Mouse (Mus musculus) midbrain, embryonic 11.5 days (tissue): ENCODE measurements at regions not wholly inside any gene's neighbourhood (a gene's known extent, or its start where the extent isn't known, plus 50 kb on each side); places are given as distances from the start of the nearest gene placed in this dataset.

Source experiments
- ATAC-seq: fragments of 200-750 bp; cut with Nextera tagmentation; 2 replicates; pipeline ENCODE4 v1.8.0; 2017; ENCODE audit warnings: moderate TSS enrichment, moderate library complexity; ENCODE audit not compliant: low FRiP score
- DNase-seq: peaks from one replicate; pipeline ENCODE4 v3.0.0; 2015; ENCODE audit warnings: low spot score; ENCODE audit errors: missing footprints
- H3K27ac ChIP-seq: fragments of 300-500 bp; sonication (generic); 2 replicates; pipeline ENCODE4 v1.5.1; 2014; ENCODE audit warnings: low read depth, low read length
- H3K27me3 ChIP-seq: fragments of 300-500 bp; sonication (generic); 2 replicates; pipeline ENCODE4 v1.6.1; 2014; ENCODE audit warnings: mild to moderate bottlenecking, low read length, moderate library complexity, mixed read lengths; ENCODE audit not compliant: control insufficient read depth, insufficient read depth
- H3K36me3 ChIP-seq: fragments of 300-500 bp; sonication (generic); 2 replicates; pipeline ENCODE4 v1.6.1; 2014; ENCODE audit warnings: mild to moderate bottlenecking, low read length, moderate library complexity, mixed read lengths; ENCODE audit not compliant: control insufficient read depth, insufficient read depth
- H3K4me1 ChIP-seq: fragments of 300-500 bp; sonication (generic); 2 replicates; pipeline ENCODE4 v1.6.1; 2014; ENCODE audit warnings: low read length; ENCODE audit not compliant: control insufficient read depth, insufficient read depth
- H3K4me2 ChIP-seq: fragments of 300-500 bp; sonication (generic); 2 replicates; pipeline ENCODE4 v1.6.1; 2014; ENCODE audit warnings: mild to moderate bottlenecking, moderate library complexity
- H3K4me3 ChIP-seq: fragments of 300-500 bp; sonication (generic); 2 replicates; pipeline ENCODE4 v1.5.1; 2014; ENCODE audit warnings: low read depth, low read length
- H3K9ac ChIP-seq: fragments of 300-500 bp; sonication (generic); 2 replicates; pipeline ENCODE4 v1.6.1; 2014; ENCODE audit warnings: low read length
- H3K9me3 ChIP-seq: fragments of 300-500 bp; sonication (generic); 2 replicates; pipeline ENCODE4 v1.6.1; 2016; ENCODE audit warnings: low read length; ENCODE audit not compliant: control insufficient read depth
- WGBS: fragments of 180-500 bp; shearing (Covaris S2); extraction: QIAGEN DNeasy Blood & Tissue Kit; methylation state at CpG from one replicate; pipeline ENCODE4 v1.1.7; 2014; 5-methylcytosine and 5-hydroxymethylcytosine counted together

DNA sequence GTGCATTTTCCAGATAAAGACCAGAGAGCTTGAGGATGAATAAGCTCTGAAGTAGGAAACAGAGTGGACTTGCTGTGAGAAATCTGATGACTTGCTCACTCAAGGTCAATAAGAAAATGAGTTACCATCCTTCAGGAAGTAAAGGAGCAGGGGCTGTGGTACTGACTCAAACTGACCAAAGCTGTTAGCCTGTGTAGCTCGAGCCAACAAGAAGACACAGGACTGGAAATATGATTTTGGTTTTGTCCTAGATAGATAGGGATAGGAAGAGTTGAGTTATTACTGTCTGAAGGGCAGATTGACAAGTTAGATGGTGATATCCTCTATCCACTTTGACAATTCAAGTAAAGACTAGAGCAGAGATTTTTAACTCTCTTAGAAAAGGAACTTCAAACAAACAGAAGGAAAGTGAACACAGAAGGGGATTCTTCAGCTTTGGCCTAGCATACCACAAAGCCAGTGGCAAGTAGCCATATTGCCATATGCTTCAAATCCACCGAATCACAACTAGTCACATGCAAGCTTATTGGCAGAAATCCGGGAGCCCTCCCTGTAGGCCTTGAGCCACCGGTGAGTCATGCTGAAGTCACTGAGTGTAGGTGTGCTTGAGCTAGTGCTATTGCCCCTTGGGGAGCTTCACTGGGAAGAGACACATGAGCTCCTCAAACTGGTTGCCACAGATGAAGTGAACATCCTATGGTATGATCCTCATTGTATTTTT is 117.1 kb upstream of the Etaa1 start:
- ATAC-seq: no peak
- Histone ChIP-seq H3K27ac (no peak overlapping the region), H3K36me3 (no peaks in the 10 kb centered on the region), H3K4me1 (no peaks in the 10 kb centered on the region), H3K9ac (no peak overlapping the region), H3K4me2 (no peak overlapping the region), H3K9me3 (no peaks in the 10 kb centered on the region), H3K27me3 (no peaks in the 10 kb centered on the region), H3K4me3 (no peak overlapping the region)
- no peak for DNase-seq
- 88% methylated on average over 4 of the region's 4 CpGs for whole genome bisulfite sequencing

DNA sequence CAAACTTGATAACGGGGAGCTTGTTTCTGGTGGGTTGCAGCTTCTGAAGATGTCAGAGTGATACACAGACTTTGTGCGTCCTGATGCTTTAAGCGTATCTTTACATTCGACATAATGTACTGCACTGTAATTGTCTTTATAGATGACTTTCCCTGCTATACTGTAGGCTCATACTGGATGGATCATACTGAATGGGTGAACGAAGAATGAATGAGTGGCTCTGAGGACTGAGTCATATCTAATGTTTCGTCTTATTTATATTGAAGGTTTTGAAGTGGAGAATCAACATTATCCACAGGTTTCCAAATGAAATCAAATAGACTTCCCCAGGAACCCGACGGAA is 116.3 kb upstream of the Etaa1 start:
- no peak overlapping the region for H3K27ac ChIP-seq
- no peaks in the 10 kb centered on the region for H3K27me3 ChIP-seq
- no peaks in the 10 kb centered on the region for H3K9me3 ChIP-seq
- DNase-seq (no peak), ATAC-seq (peak; percentile 30; the same call in 1 of the 2 replicates)
- H3K4me2 ChIP-seq: no peak overlapping the region
- WGBS: 84% methylated on average over 8 of the region's 8 CpGs
- H3K9ac ChIP-seq: no peak overlapping the region
- H3K4me3 ChIP-seq: no peak overlapping the region
- no peaks in the 10 kb centered on the region for H3K4me1 ChIP-seq
- no peaks in the 10 kb centered on the region for H3K36me3 ChIP-seq

GRCm38 (mm10) chr11:18069348-18070031 is 115.8 kb upstream of the Etaa1 start:
- Histone ChIP-seq H3K9ac (no peak overlapping the region), H3K27ac (no peak overlapping the region), H3K4me1 (no peaks in the 10 kb centered on the region), H3K27me3 (no peaks in the 10 kb centered on the region), H3K4me2 (no peak overlapping the region), H3K36me3 (no peaks in the 10 kb centered on the region), H3K9me3 (no peaks in the 10 kb centered on the region), H3K4me3 (no peak overlapping the region)
- DNase-seq (no peak), ATAC-seq (peak; percentile 88)
- 69% methylated on average over 7 of the region's 7 CpGs for WGBS

GRCm38 (mm10) chr11:18068085-18068484 is 114.4 kb upstream of the Etaa1 start:
- WGBS: 42% methylated on average over 2 of the region's 2 CpGs
- Histone ChIP-seq H3K27ac (no peak overlapping the region), H3K4me3 (no peak overlapping the region)

DNA sequence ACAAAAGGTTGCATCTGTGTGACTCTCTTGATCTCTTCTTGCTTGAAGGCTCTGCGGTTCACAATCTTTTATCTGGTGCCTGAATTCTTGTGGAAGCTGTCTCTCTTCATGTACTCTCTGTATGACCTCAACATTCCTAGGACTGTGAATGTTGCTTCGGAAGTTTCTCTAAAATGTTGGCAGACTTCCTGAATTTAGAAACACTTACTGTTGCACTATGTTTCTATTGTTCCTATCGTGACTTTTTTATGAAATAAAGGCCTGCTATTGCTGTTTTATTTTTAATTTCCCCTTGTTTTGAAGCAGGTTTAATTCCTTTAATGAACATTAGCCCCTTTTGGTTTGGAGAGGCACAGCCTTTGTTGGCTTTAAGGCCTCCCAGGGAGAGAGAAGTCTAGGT is 114.0 kb upstream of the Etaa1 start:
- no peaks in the 10 kb centered on the region for H3K9me3 ChIP-seq
- H3K4me2 ChIP-seq: no peak overlapping the region
- no peak overlapping the region for H3K4me3 ChIP-seq
- 66% methylated on average over 3 of the region's 3 CpGs for WGBS
- no peaks in the 10 kb centered on the region for H3K27me3 ChIP-seq
- H3K9ac ChIP-seq: no peak overlapping the region
- no peak for ATAC-seq
- no peaks in the 10 kb centered on the region for H3K4me1 ChIP-seq
- no peak for DNase-seq
- no peak overlapping the region for H3K27ac ChIP-seq
- no peaks in the 10 kb centered on the region for H3K36me3 ChIP-seq

More at GRCm38 (mm10) chr11:18068085-18068484, 114.4 kb upstream of the Etaa1 start:
- no peaks in the 10 kb centered on the region for H3K9me3 ChIP-seq
- no peak for DNase-seq
- no peak overlapping the region for H3K9ac ChIP-seq
- H3K27me3 ChIP-seq: no peaks in the 10 kb centered on the region
- H3K4me1 ChIP-seq: no peaks in the 10 kb centered on the region
- H3K4me2 ChIP-seq: no peak overlapping the region
- ATAC-seq: no peak
- no peaks in the 10 kb centered on the region for H3K36me3 ChIP-seq

- H3K27me3 ChIP-seq: no peaks in the 10 kb centered on the region
- 84% methylated on average over 1 of the region's 1 CpGs for WGBS
- H3K9me3 ChIP-seq: no peaks in the 10 kb centered on the region
- no peaks in the 10 kb centered on the region for H3K36me3 ChIP-seq
- no peak for ATAC-seq
- no peak overlapping the region for H3K4me3 ChIP-seq
- H3K9ac ChIP-seq: no peak overlapping the region
- no peak overlapping the region for H3K27ac ChIP-seq
- DNase-seq: no peak
- H3K4me1 ChIP-seq: no peaks in the 10 kb centered on the region
- no peak overlapping the region for H3K4me2 ChIP-seq
These were observed 87.9 kb upstream of the Etaa1 start for GRCm38 (mm10) chr11:18041589-18041988.

- Histone ChIP-seq H3K9me3 (no peaks in the 10 kb centered on the region), H3K27me3 (no peaks in the 10 kb centered on the region), H3K4me3 (no peak overlapping the region), H3K9ac (no peak overlapping the region), H3K4me1 (no peaks in the 10 kb centered on the region), H3K27ac (no peak overlapping the region), H3K4me2 (no peak overlapping the region), H3K36me3 (no peaks in the 10 kb centered on the region)
- 91% methylated on average over 4 of the region's 4 CpGs for WGBS
- DNase-seq (peak; percentile 23), ATAC-seq (no peak)
These were observed 77.4 kb upstream of the Etaa1 start for GRCm38 (mm10) chr11:18031049-18031448.

GRCm38 (mm10) chr11:18022065-18022464 is 68.4 kb upstream of the Etaa1 start:
- 96% methylated on average over 4 of the region's 4 CpGs for WGBS
- no peaks in the 10 kb centered on the region for H3K27me3 ChIP-seq
- H3K27ac ChIP-seq: no peak overlapping the region
- no peaks in the 10 kb centered on the region for H3K4me1 ChIP-seq
- H3K9ac ChIP-seq: no peak overlapping the region
- no peak for ATAC-seq
- DNase-seq: peak; percentile 19
- no peak overlapping the region for H3K4me2 ChIP-seq
- H3K9me3 ChIP-seq: no peaks in the 10 kb centered on the region
- no peak overlapping the region for H3K4me3 ChIP-seq
- no peaks in the 10 kb centered on the region for H3K36me3 ChIP-seq

- ATAC-seq (no peak), DNase-seq (peak; percentile 81)
- Histone ChIP-seq H3K36me3 (no peaks in the 10 kb centered on the region), H3K9ac (no peak overlapping the region), H3K27me3 (no peaks in the 10 kb centered on the region), H3K4me1 (peaks cover 13% of the 10 kb centered on the region), H3K4me2 (peak overlapping the region; percentile 19; the same call in 1 of the 2 replicates), H3K4me3 (no peak overlapping the region), H3K9me3 (no peaks in the 10 kb centered on the region), H3K27ac (no peak overlapping the region)
- 29% methylated on average over 4 of the region's 4 CpGs for WGBS
These were observed 61.6 kb upstream of the Etaa1 start for GRCm38 (mm10) chr11:18015239-18015638.
